Mouse (Mus musculus): ENCODE results near the gene 2310003L06Rik. TPM values are rescaled to one million over a fixed set of nuclear protein-coding genes. Genes with fewer than 3 reads are reported as not detected.

Gene 2310003L06Rik
- total RNA-seq (2021): not detected

- no peak for DNase-seq (ENCODE audit: extremely low spot score in 1 of 2, low spot score in 1 of 2)
These were observed at the start of gene 2310003L06Rik, which contains the start of gene Gm28434 for GRCm38 (mm10) chr5:87969201-87969600. TSS of gene 2310003L06Rik (plus strand) at chr5:87969459. TSS of gene Gm28434 (plus strand) at chr5:87969517.

DNA sequence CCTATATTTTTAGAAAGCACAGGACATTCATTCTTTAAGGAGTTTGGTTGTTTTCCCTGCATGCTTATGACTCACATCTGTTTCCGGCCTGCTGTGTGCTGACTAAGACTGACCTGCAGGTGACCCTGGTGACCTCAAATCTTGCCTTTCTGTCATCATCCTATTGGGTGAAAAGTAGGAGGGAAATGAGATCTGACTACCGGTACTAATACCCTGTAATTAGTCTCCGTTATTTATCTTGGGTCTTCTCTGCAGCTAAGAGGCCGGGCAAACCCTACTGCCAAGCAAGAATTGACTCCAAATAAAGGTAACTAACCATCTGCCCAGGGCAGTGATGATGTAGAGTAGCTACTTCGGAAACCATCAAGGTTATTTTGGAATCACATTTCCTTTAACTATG is 43.9 kb upstream of the 2310003L06Rik start, which contains the start of gene Csn3:
Csn3 (plus strand) TSS at position 208 of the 400 bp plus-strand sequence.
- DNase-seq (ENCODE audit: extremely low spot score in 1 of 2, low spot score in 1 of 2): no peak

GRCm38 (mm10) chr5:87931603-87932002 is 37.7 kb upstream of the 2310003L06Rik start:
- no peak for DNase-seq (ENCODE audit: extremely low spot score in 1 of 2, low spot score in 1 of 2)

- DNase-seq (ENCODE audit: extremely low spot score in 1 of 2, low spot score in 1 of 2): no peak
These were observed 28.5 kb upstream of the 2310003L06Rik start for GRCm38 (mm10) chr5:87940752-87941151.

DNA sequence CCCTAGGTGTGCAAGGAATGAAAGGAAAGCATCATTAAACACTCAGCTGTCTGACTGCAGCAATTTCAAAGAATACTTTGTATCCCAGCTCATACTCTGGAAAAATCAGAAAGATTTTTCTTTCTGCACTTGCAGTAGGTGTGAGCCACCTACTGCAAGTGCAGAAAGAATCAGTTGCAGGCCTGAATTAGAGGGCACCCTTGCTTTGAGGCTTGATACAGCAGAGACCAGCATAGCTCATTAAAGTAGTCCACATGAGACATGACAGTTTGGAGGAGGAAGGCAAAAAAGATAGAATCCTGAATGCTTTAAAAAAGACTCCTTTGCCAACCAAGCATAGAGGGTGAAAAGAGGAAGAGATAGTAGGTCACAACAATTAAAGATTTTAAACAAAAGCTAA is 26.7 kb upstream of the 2310003L06Rik start:
- DNase-seq (ENCODE audit: extremely low spot score in 1 of 2, low spot score in 1 of 2): no peak

DNA sequence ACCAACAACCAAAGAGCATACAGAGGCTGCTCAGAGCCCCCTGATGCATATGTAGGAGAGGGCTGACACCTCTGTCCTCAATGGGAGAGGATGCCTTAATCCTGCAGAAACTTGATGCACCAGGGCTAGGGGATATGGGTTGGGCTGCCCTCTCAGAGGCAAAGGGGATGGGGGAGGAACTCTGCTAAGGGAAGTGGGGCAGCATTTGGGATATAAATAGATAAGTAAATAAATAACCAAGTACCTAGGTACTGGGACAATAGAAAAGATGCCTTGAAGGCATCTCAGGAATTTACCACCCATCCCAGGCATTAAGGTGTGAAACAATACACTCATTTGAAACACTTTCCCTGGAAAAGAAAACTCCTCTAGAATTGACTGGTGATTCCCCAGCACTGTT is 17.4 kb upstream of the 2310003L06Rik start:
- no peak for DNase-seq (ENCODE audit: extremely low spot score in 1 of 2, low spot score in 1 of 2)

DNA sequence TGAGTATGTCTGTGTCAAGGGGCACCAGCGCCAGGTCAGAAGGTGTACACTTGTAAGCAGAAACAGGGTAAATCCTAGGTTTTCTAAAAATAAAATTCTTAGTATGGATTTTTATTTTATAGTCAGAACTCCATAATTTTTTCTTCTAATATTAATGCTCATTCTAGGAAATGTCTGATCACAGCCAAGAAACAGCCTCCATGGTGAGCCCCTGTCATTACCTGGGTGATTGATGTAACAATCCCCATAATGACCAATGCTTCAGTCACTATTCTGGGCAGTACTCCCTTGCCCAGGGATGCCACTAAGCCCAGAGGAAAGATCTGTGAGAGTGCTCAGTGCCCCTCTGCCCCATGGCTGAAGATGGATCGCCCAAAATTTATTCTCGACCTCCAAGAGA is 9.9 kb downstream of the 2310003L06Rik start, which contains the start of gene Cabs1:
Cabs1 (plus strand) TSS at position 301 of the 400 bp plus-strand sequence.
- DNase-seq (ENCODE audit: extremely low spot score in 1 of 2, low spot score in 1 of 2): no peak

DNA sequence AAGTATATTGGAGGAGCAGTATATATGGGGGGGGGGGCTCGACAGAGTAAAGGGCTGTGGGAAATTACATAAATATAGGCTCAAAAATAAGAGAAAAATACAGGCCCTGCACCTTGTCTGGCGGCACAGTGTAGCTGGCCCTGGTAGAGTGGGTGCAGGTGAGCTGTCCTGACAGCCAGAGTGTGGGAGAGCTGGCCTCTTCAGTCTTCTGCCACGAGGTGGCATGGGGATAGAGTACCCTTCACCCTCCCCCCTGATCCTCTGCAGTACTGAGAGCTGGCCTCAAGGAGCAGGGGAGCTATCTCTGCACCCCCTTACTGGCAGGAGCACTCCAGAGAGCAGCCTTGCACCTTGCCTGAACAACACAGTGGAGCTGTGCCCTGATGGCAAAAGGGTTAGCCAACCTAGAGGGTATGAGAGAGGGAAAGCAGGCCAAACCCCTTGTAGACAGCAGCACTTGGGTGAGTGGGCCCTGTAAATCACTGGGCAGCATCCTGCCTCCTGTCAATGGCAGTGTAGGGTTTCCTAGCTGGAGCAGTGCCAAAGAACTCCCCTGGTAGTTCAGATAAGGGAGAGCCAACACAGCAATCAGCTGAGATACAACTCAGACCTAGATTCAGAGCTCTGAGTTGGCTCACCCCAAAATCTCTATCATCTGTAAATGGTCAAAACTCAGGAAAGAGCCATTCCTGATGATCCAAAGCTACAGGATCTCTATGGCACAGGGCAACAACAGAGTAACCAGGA is 13.4 kb downstream of the 2310003L06Rik start:
- no peak for DNase-seq (ENCODE audit: extremely low spot score in 1 of 2, low spot score in 1 of 2)

DNA sequence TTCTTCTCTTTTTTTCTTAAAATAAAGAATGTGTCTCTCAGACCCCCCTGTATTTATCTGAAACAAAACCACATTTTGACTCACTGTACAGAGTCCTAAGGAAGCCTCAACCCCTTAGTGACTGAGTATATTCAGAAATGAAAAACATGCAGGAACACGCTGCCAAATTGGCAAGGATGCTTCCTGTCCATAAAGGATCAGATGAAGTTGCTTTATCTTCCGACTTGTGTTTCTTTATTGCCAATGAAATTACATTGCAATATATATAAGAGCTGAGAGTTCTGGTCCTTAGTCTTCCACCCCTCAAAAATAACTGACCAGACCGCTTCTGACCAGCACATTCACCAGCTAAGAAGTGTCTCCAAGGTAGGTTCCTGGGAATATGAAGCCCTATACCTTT is 33.0 kb downstream of the 2310003L06Rik start, which contains the start of gene Smr3a:
Smr3a (plus strand) TSS at position 301 of the 400 bp plus-strand sequence.
- DNase-seq (ENCODE audit: extremely low spot score in 1 of 2, low spot score in 1 of 2): no peak

GRCm38 (mm10) chr5:88005241-88005640 is 36.0 kb downstream of the 2310003L06Rik start:
- DNase-seq (ENCODE audit: extremely low spot score in 1 of 2, low spot score in 1 of 2): no peak

Other genes with a start within 250 kb of the 2310003L06Rik start
- gene Csn1s2a, start 194.9 kb upstream of the 2310003L06Rik start, total RNA-seq (2021): not detected
- not detected for gene Csn1s2b, start 161.4 kb upstream of the 2310003L06Rik start, total RNA-seq (2021)
- not detected for gene Prr27, start 143.8 kb upstream of the 2310003L06Rik start, total RNA-seq (2021)
- not detected for gene Odam, start 84.4 kb upstream of the 2310003L06Rik start, total RNA-seq (2021)
- not detected for gene Csn3, start 43.9 kb upstream of the 2310003L06Rik start, total RNA-seq (2021)
- not detected for gene Gm28434, start 58 bp downstream of the 2310003L06Rik start, total RNA-seq (2021)
- gene Cabs1, start 10.0 kb downstream of the 2310003L06Rik start, total RNA-seq (2021): not detected
- gene Smr3a, start 33.1 kb downstream of the 2310003L06Rik start, total RNA-seq (2021): not detected
- gene Smr2, start 117.1 kb downstream of the 2310003L06Rik start, total RNA-seq (2021): not detected
- gene Gm11116, start 142.1 kb downstream of the 2310003L06Rik start, total RNA-seq (2021): not detected
- not detected for gene Gm11115, start 184.6 kb downstream of the 2310003L06Rik start, total RNA-seq (2021)

Data from layer of hippocampus, postnatal 25 days (tissue).